Mouse (Mus musculus) erythroblast, embryonic 14.5 days (primary cell): ENCODE measurements around the gene Ap1ar.

Source experiments
- GATA1 ChIP-seq: IDR thresholded peaks from 2 replicates; pipeline ENCODE4 v1.6.1; 2012; ENCODE audit warnings: low read length, inconsistent platforms, mixed read lengths
- TAL1 ChIP-seq: IDR thresholded peaks from 3 replicates; pipeline ENCODE4 v1.6.1; 2012; ENCODE audit warnings: low read length, inconsistent platforms, mixed read lengths

GRCm38 (mm10) chr3:127830183-127830582 is 7.1 kb downstream of the Ap1ar start:
- TF ChIP-seq GATA1 = no peak
- TF ChIP-seq TAL1 = no peak
